Mouse (Mus musculus) heart, postnatal 0 days (tissue): ENCODE results near the gene Sf3a1. TPM values are rescaled to one million over a fixed set of nuclear protein-coding genes. Genes with fewer than 3 reads are reported as not detected.
A peak's percentile ranks its signal among the peaks of the same experiment; 100 is the strongest.
"Not testable (repeated sequence)": the region's sequence is repeated elsewhere in the genome, so short reads cannot be mapped to it uniquely, and the experiment has no call there.

ENCODE experiments used
- ATAC-seq: fragments of 200-750 bp; cut with Nextera tagmentation; 2 replicates; pipeline ENCODE4 v1.8.0; 2017; ENCODE audit warnings: low read depth, moderate number of reproducible peaks, moderate library complexity; ENCODE audit not compliant: insufficient read depth
- DNase-seq: peaks from one replicate; pipeline ENCODE4 v3.0.0-alpha.2; 2016; ENCODE audit warnings: low spot score
- H3K27ac ChIP-seq: fragments of 300-500 bp; sonication (generic); 2 replicates; pipeline ENCODE4 v1.5.1; 2014; ENCODE audit warnings: low read depth, mild to moderate bottlenecking
- H3K27me3 ChIP-seq: fragments of 300-500 bp; sonication (generic); 2 replicates; pipeline ENCODE4 v1.6.1; 2014; ENCODE audit warnings: low read length, mixed read lengths; ENCODE audit not compliant: control insufficient read depth, insufficient read depth
- H3K36me3 ChIP-seq: fragments of 300-500 bp; sonication (generic); replicated peaks from 2 replicates; pipeline ENCODE4 v1.6.1; 2014; ENCODE audit warnings: low read length, mixed read lengths; ENCODE audit not compliant: control insufficient read depth, insufficient read depth
- H3K4me1 ChIP-seq: fragments of 300-500 bp; sonication (generic); 2 replicates; pipeline ENCODE4 v1.6.1; 2014; ENCODE audit warnings: antibody characterized with exemption; ENCODE audit not compliant: control insufficient read depth, insufficient read depth
- H3K4me2 ChIP-seq: fragments of 300-500 bp; sonication (generic); 2 replicates; pipeline ENCODE4 v1.6.1; 2014; ENCODE audit warnings: low read depth, mild to moderate bottlenecking, low read length, moderate library complexity
- H3K4me3 ChIP-seq: fragments of 300-500 bp; sonication (generic); 2 replicates; pipeline ENCODE4 v1.5.1; 2014; ENCODE audit warnings: low read depth, low read length
- H3K9ac ChIP-seq: fragments of 300-500 bp; sonication (generic); replicated peaks from 2 replicates; pipeline ENCODE4 v1.6.1; 2014; ENCODE audit warnings: low read depth, low read length, mixed read lengths
- H3K9me3 ChIP-seq: fragments of 300-500 bp; sonication (generic); replicated peaks from 2 replicates; pipeline ENCODE4 v1.6.1; 2016; ENCODE audit warnings: low read length; ENCODE audit not compliant: control insufficient read depth
- CTCF ChIP-seq: IDR thresholded peaks from 2 replicates; pipeline ENCODE4 v1.5.1; 2016; ENCODE audit warnings: antibody characterized with exemption, control low read depth, low read depth
- EP300 ChIP-seq: IDR thresholded peaks from 2 replicates; pipeline ENCODE4 v1.6.1; 2016; ENCODE audit warnings: antibody characterized with exemption, low read depth
- WGBS: fragments of 180-500 bp; shearing (Covaris S2); extraction: QIAGEN DNeasy Blood & Tissue Kit; methylation state at CpG from one replicate; pipeline ENCODE4 v1.1.7; 2014; 5-methylcytosine and 5-hydroxymethylcytosine counted together
- polyA plus RNA-seq: library from polyadenylated mRNA; unstranded; fragments of >200 nt; fragmentation: Nextera tagmentation; extraction: Ambion mirVana; gene quantifications from 2 replicates; pipeline ENCODE4 v1.2.1, GENCODE M21; 2015
- total RNA-seq: library from RNA; depleted of rRNA; stranded (reverse); fragments of >200 nt; gene quantifications from 2 replicates; pipeline ENCODE4 v1.2.3, GENCODE M21; 2014; ENCODE audit warnings: low replicate concordance; rRNA removed

The Sf3a1 gene
- 14.0 and 20.6 TPM in 2 replicates for total RNA-seq
- polyA plus RNA-seq, result 16.4 and 16.7 TPM in 2 replicates

GRCm38 (mm10) chr11:4159808-4160708, at the start of gene Sf3a1, which contains the start of gene Ccdc157:
Gene Sf3a1, plus strand, starts transcription at chr11:4160350.
Gene Ccdc157, minus strand, starts transcription at chr11:4160293.
- no peak for TF ChIP-seq EP300
- Histone ChIP-seq H3K36me3 (peaks cover 39% of the 10 kb centered on the region), H3K9ac (peak within 1 kb of the TSS; percentile 77), H3K4me1 (peaks cover 21% of the 10 kb centered on the region), H3K27me3 (no peaks in the 10 kb centered on the region), H3K9me3 (no peaks in the 10 kb centered on the region), H3K27ac (peak within 1 kb of the TSS; percentile 94), H3K4me2 (peak within 1 kb of the TSS; percentile 80), H3K4me3 (peak within 1 kb of the TSS; percentile 77)
- ATAC-seq, result peak; percentile 99
- DNase-seq, result peak; percentile 94
- WGBS, result 2% methylated on average over 54 of the region's 54 CpGs

- Histone ChIP-seq H3K9me3 (no peaks in the 10 kb centered on the region), H3K4me3 (no peak overlapping the region), H3K36me3 (no peaks in the 10 kb centered on the region), H3K27ac (no peak overlapping the region), H3K4me1 (peaks cover 10% of the 10 kb centered on the region), H3K4me2 (no peak overlapping the region), H3K9ac (no peak overlapping the region), H3K27me3 (0 out of 2 replicates have a peak, but pooled peaks cover 3% of the 10 kb centered on the region)
- DNase-seq, result no peak
- no peak for TF ChIP-seq EP300
- no peak for TF ChIP-seq CTCF
- 78% methylated on average over 4 of the region's 4 CpGs for WGBS
- no peak for ATAC-seq
These were observed 48.1 kb upstream of the Sf3a1 start for GRCm38 (mm10) chr11:4112033-4112432.

GRCm38 (mm10) chr11:4112861-4113260, 47.3 kb upstream of the Sf3a1 start:
- no peak for TF ChIP-seq EP300
- TF ChIP-seq CTCF, result no peak
- H3K36me3 ChIP-seq, result no peaks in the 10 kb centered on the region
- no peak overlapping the region for H3K4me2 ChIP-seq
- no peak overlapping the region for H3K4me3 ChIP-seq
- H3K27me3 ChIP-seq, result peaks cover 11% of the 10 kb centered on the region; the same call in 1 of the 2 replicates
- H3K9me3 ChIP-seq, result no peaks in the 10 kb centered on the region
- H3K4me1 ChIP-seq, result peaks cover 10% of the 10 kb centered on the region
- no peak overlapping the region for H3K27ac ChIP-seq
- no peak for ATAC-seq
- no peak overlapping the region for H3K9ac ChIP-seq
- WGBS, result 80% methylated on average over 6 of the region's 6 CpGs
- no peak for DNase-seq

GRCm38 (mm10) chr11:4113496-4113895, 46.7 kb upstream of the Sf3a1 start:
- Histone ChIP-seq H3K9me3 (no peaks in the 10 kb centered on the region), H3K27ac (no peak overlapping the region), H3K4me2 (no peak overlapping the region), H3K9ac (no peak overlapping the region), H3K4me3 (no peak overlapping the region), H3K27me3 (peaks cover 11% of the 10 kb centered on the region; the same call in 1 of the 2 replicates), H3K36me3 (no peaks in the 10 kb centered on the region), H3K4me1 (peaks cover 16% of the 10 kb centered on the region)
- 59% methylated on average over 4 of the region's 4 CpGs for WGBS
- DNase-seq, result no peak
- ATAC-seq, result no peak
- TF ChIP-seq EP300 (no peak), CTCF (no peak)

- Histone ChIP-seq H3K4me2 (no peak overlapping the region), H3K27ac (no peak overlapping the region), H3K27me3 (peaks cover 11% of the 10 kb centered on the region; the same call in 1 of the 2 replicates), H3K4me3 (no peak overlapping the region), H3K9me3 (no peaks in the 10 kb centered on the region), H3K4me1 (peaks cover 16% of the 10 kb centered on the region), H3K9ac (no peak overlapping the region), H3K36me3 (no peaks in the 10 kb centered on the region)
- ATAC-seq (no peak), DNase-seq (no peak)
- 62% methylated on average over 6 of the region's 6 CpGs for WGBS
- TF ChIP-seq EP300 (no peak), CTCF (no peak)
These were observed 46.2 kb upstream of the Sf3a1 start for GRCm38 (mm10) chr11:4113970-4114369.

- H3K27me3 ChIP-seq, result peaks cover 11% of the 10 kb centered on the region; the same call in 1 of the 2 replicates
- ATAC-seq, H3K9me3 ChIP-seq, H3K36me3 ChIP-seq, H3K4me3 ChIP-seq, H3K9ac ChIP-seq, H3K4me2 ChIP-seq, H3K27ac ChIP-seq, DNase-seq: not testable (repeated sequence)
- WGBS, result 74% methylated on average over 6 of the region's 6 CpGs
- peaks cover 17% of the 10 kb centered on the region for H3K4me1 ChIP-seq
These were observed 45.6 kb upstream of the Sf3a1 start for GRCm38 (mm10) chr11:4114541-4114940.
